Mouse (Mus musculus) lung, adult 10 weeks (tissue): ENCODE results near the gene Mrps14. TPM values are rescaled to one million over a fixed set of nuclear protein-coding genes. Genes with fewer than 3 reads are reported as not detected.

ENCODE experiments used
- polyA plus RNA-seq: library from polyadenylated mRNA; stranded (reverse); fragments of 350-450 nt; fragmentation: Illumina TruSeq; extraction: RNeasy Lipid Tissue Mini Kit (QIAGEN cat#74804); gene quantifications from one replicate; pipeline ENCODE4 v1.2.3, GENCODE M21; 2014; ENCODE audit warnings: low read depth, low replicate concordance; ENCODE audit not compliant: insufficient read depth

The Mrps14 gene
- 62.8 TPM for polyA plus RNA-seq

GRCm38 (mm10) chr1:160194529-160195336 lies at the start of gene Mrps14:
Gene Mrps14 (plus strand): TSS chr1:160195215.

GRCm38 (mm10) chr1:160153480-160153879 lies 41.5 kb upstream of the Mrps14 start, which contains the start of gene Tnn:
Gene Tnn (minus strand): TSS chr1:160153580.

GRCm38 (mm10) chr1:160212703-160213669 lies 18.0 kb downstream of the Mrps14 start, which contains the start of gene Cacybp:
Gene Cacybp (minus strand): TSS chr1:160212875.

Other genes starting within 250 kb of the Mrps14 start
- gene 4930523C07Rik, start 150.8 kb upstream of the Mrps14 start, polyA plus RNA-seq = 37.5 TPM
- gene Tnn, start 41.6 kb upstream of the Mrps14 start, polyA plus RNA-seq = 1.6 TPM
- 49.1 TPM for gene Cacybp, start 17.7 kb downstream of the Mrps14 start, polyA plus RNA-seq